Mouse (Mus musculus) forebrain, postnatal 0 days (tissue): Measurements from ENCODE around the gene Mcemp1. TPM values are rescaled to one million over a fixed set of nuclear protein-coding genes. Genes with fewer than 3 reads are reported as not detected.

Source experiments
- ATAC-seq: fragments of 200-750 bp; cut with Nextera tagmentation; 2 replicates; pipeline ENCODE4 v1.8.0; 2017; ENCODE audit warnings: mild to moderate bottlenecking, moderate library complexity
- DNase-seq: peaks from one replicate; pipeline ENCODE4 v3.0.0-alpha.2; 2015
- H3K27ac ChIP-seq: fragments of 300-500 bp; sonication (generic); 2 replicates; pipeline ENCODE4 v1.5.1; 2014; ENCODE audit warnings: low read depth, mild to moderate bottlenecking, antibody characterized with exemption, low read length, moderate library complexity, mixed read lengths
- H3K27me3 ChIP-seq: fragments of 300-500 bp; sonication (generic); 2 replicates; pipeline ENCODE4 v1.6.1; 2014; ENCODE audit warnings: mild to moderate bottlenecking, low read length, mixed read lengths; ENCODE audit not compliant: insufficient read depth
- H3K36me3 ChIP-seq: fragments of 300-500 bp; sonication (generic); 2 replicates; pipeline ENCODE4 v1.6.1; 2014; ENCODE audit warnings: mild to moderate bottlenecking, moderate library complexity; ENCODE audit not compliant: insufficient read depth
- H3K4me1 ChIP-seq: fragments of 300-500 bp; sonication (generic); 2 replicates; pipeline ENCODE4 v1.6.1; 2014; ENCODE audit warnings: antibody characterized with exemption; ENCODE audit not compliant: insufficient read depth
- H3K4me2 ChIP-seq: fragments of 300-500 bp; sonication (generic); 2 replicates; pipeline ENCODE4 v1.6.1; 2014; ENCODE audit warnings: low read depth, mild to moderate bottlenecking, moderate library complexity
- H3K4me3 ChIP-seq: fragments of 300-500 bp; sonication (generic); 2 replicates; pipeline ENCODE4 v1.5.1; 2014; ENCODE audit warnings: low read depth, low read length, mixed read lengths
- H3K9ac ChIP-seq: fragments of 300-500 bp; sonication (generic); 2 replicates; pipeline ENCODE4 v1.6.1; 2014; ENCODE audit warnings: mild to moderate bottlenecking
- H3K9me3 ChIP-seq: fragments of 300-500 bp; sonication (generic); 2 replicates; pipeline ENCODE4 v1.6.1; 2016; ENCODE audit warnings: low read length
- CTCF ChIP-seq: sonication (generic); IDR thresholded peaks from 2 replicates; pipeline ENCODE4 v1.5.1; 2016; ENCODE audit warnings: antibody characterized with exemption, control low read depth, low read depth
- WGBS: fragments of 180-500 bp; shearing (Covaris S2); extraction: QIAGEN DNeasy Blood & Tissue Kit; methylation state at CpG from one replicate; pipeline ENCODE4 v1.1.7; 2014; 5-methylcytosine and 5-hydroxymethylcytosine counted together
- polyA plus RNA-seq: library from polyadenylated mRNA; unstranded; fragments of >200 nt; fragmentation: Nextera tagmentation; extraction: Ambion mirVana; gene quantifications from 2 replicates; pipeline ENCODE4 v1.2.1, GENCODE M21; 2015
- total RNA-seq: library from RNA; depleted of rRNA; stranded (reverse); fragments of >200 nt; gene quantifications from 2 replicates; pipeline ENCODE4 v1.2.3, GENCODE M21; 2014; rRNA removed

Gene Mcemp1
- total RNA-seq: 0.19 TPM in 1 of 2 replicates, not detected in the other
- 0.30 and 0.40 TPM in 2 replicates for polyA plus RNA-seq

DNA sequence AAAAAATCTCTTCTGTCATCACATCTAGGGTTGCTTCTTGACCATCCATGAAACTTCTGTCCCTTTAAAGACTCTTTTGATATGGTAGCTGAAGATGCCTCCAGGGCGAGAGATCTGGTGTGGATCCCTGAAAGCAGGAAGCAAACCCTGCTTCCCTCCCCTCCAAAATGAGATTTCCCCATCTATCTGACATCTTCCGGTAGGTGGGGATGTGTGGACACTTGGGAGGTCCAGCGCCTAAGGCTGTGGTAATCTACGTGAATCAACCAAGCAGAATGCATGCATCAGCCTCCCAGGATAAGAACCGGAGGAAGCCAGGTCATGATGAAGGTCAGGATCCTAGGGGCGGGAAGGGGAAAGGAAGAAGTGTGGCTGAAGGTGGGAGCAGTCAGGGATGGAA is at the start of gene Mcemp1:
Gene Mcemp1 (plus strand): TSS at position 248 of the 400 bp plus-strand sequence.
- no peak within 1 kb of the TSS for H3K27ac ChIP-seq
- DNase-seq: no peak
- no peaks in the 10 kb centered on the region for H3K36me3 ChIP-seq
- no peak within 1 kb of the TSS for H3K4me2 ChIP-seq
- TF ChIP-seq CTCF: no peak
- H3K4me3 ChIP-seq: no peak within 1 kb of the TSS
- no peak for ATAC-seq
- no peaks in the 10 kb centered on the region for H3K27me3 ChIP-seq
- 79% methylated on average over 6 of the region's 6 CpGs for WGBS
- H3K9me3 ChIP-seq: no peaks in the 10 kb centered on the region
- H3K4me1 ChIP-seq: no peaks in the 10 kb centered on the region
- H3K9ac ChIP-seq: no peak within 1 kb of the TSS

GRCm38 (mm10) chr8:3621199-3621970 is 44.2 kb upstream of the Mcemp1 start, which contains the start of the genes Xab2 and Pet100:
TSS of gene Xab2 (minus strand) at chr8:3621316.
TSS of gene Pet100 (plus strand) at chr8:3621548.
- WGBS: under 1% methylated on average over 37 of the region's 37 CpGs
- Histone ChIP-seq H3K9ac (peak within 1 kb of the TSS; percentile 70), H3K27ac (no peak within 1 kb of the TSS), H3K36me3 (peaks cover 15% of the 10 kb centered on the region), H3K4me1 (peaks cover 13% of the 10 kb centered on the region), H3K9me3 (no peaks in the 10 kb centered on the region), H3K4me3 (peak within 1 kb of the TSS; percentile 99), H3K4me2 (peak within 1 kb of the TSS; percentile 86), H3K27me3 (no peaks in the 10 kb centered on the region)
- peak; percentile 98 for ATAC-seq
- DNase-seq: peak; percentile 100
- no peak for TF ChIP-seq CTCF

DNA sequence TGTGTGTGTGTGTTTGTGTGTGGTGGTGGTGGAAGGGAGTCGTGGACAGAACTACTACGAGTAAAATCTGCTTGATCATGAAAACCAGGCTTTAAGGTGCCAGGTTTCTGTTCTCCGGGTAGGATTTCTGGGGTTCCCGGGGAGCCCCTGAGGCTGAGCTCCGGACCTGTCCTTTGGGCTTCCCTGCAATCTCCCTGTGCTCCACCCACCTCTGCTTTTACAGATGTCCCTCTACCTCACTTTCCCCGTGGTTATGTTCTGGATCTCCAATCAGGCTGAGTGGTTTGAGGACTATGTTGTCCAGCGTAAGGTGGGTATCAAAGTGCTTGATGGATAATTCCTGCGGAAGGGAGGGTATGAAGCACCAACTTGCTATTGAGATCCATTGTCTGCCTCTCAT is 43.4 kb upstream of the Mcemp1 start:
- no peak overlapping the region for H3K27ac ChIP-seq
- WGBS: 70% methylated on average over 8 of the region's 8 CpGs

GRCm38 (mm10) chr8:3625445-3625844 is 40.1 kb upstream of the Mcemp1 start, which contains the start of gene Pcp2:
TSS of gene Pcp2 (minus strand) at chr8:3625545.
- Histone ChIP-seq H3K9ac (no peak within 1 kb of the TSS), H3K4me3 (no peak within 1 kb of the TSS), H3K9me3 (no peaks in the 10 kb centered on the region), H3K36me3 (no peaks in the 10 kb centered on the region), H3K4me2 (no peak within 1 kb of the TSS), H3K27ac (no peak within 1 kb of the TSS), H3K27me3 (no peaks in the 10 kb centered on the region), H3K4me1 (peaks cover 8% of the 10 kb centered on the region)
- ATAC-seq: no peak
- WGBS: 75% methylated on average over 1 of the region's 1 CpGs
- no peak for TF ChIP-seq CTCF
- no peak for DNase-seq

More for the DNA sequence above, 43.4 kb upstream of the Mcemp1 start:
- Histone ChIP-seq H3K4me3 (peak overlapping the region; percentile 99), H3K4me1 (peaks cover 13% of the 10 kb centered on the region), H3K9me3 (no peaks in the 10 kb centered on the region), H3K27me3 (no peaks in the 10 kb centered on the region), H3K4me2 (peak overlapping the region; percentile 68), H3K36me3 (peaks cover 9% of the 10 kb centered on the region), H3K9ac (no peak overlapping the region)
- DNase-seq (no peak), ATAC-seq (no peak)
- TF ChIP-seq CTCF: no peak

DNA sequence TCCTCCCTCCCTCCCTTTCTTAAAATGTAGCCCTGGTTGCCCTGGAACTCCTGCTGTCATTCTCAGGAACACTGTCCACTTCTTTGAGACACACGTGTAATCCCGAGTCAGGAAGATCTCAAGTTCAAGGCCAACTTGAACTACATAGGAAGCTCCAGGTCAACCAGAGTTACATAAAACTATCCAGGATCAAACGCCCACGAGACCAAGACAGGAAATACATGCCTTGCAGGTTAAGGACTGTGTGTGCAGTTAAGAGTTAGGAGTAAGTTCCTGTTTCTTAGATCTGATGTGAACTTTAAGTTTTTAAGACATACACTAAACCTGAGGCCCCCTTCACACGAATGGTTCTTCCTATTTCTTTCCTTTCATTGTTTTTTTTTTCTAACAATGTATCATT is 38.6 kb upstream of the Mcemp1 start:
- 63% methylated on average over 5 of the region's 5 CpGs for WGBS
- DNase-seq (no peak), ATAC-seq (no peak)
- no peaks in the 10 kb centered on the region for H3K36me3 ChIP-seq
- TF ChIP-seq CTCF: no peak
- H3K9ac ChIP-seq: no peak overlapping the region
- H3K9me3 ChIP-seq: no peaks in the 10 kb centered on the region
- H3K27ac ChIP-seq: no peak overlapping the region
- H3K4me3 ChIP-seq: no peak overlapping the region
- no peak overlapping the region for H3K4me2 ChIP-seq
- no peaks in the 10 kb centered on the region for H3K27me3 ChIP-seq
- H3K4me1 ChIP-seq: peaks cover 10% of the 10 kb centered on the region; the same call in 1 of the 2 replicates

DNA sequence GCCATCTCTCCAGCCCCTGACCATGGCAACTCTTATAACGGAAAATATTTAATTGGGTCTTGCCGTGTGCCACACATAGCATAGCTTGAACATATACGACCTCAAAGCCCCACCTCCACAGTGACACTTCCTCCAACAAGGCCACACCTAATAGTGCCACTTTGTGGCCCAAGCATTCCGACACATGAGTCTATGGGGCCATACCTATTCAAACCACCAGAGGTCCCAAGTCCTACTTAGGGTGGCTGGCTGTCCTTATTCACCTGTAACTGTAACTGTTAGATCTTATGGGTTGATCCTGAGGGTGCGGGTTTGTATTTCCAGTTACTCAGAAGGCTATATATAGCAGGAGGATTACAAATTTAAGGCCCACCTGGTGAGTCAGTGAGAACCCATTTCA is 37.5 kb upstream of the Mcemp1 start:
- peak; percentile 34; the same call in 1 of the 2 replicates for ATAC-seq

More for the DNA sequence above, 37.5 kb upstream of the Mcemp1 start:
- H3K36me3 ChIP-seq: no peaks in the 10 kb centered on the region
- 30% methylated on average over 5 of the region's 5 CpGs for WGBS
- H3K27ac ChIP-seq: no peak overlapping the region
- H3K27me3 ChIP-seq: no peaks in the 10 kb centered on the region
- DNase-seq: peak; percentile 36
- H3K4me3 ChIP-seq: no peak overlapping the region
- no peak overlapping the region for H3K4me2 ChIP-seq
- no peaks in the 10 kb centered on the region for H3K9me3 ChIP-seq
- peaks cover 7% of the 10 kb centered on the region; the same call in 1 of the 2 replicates for H3K4me1 ChIP-seq
- peak; percentile 66 for TF ChIP-seq CTCF
- no peak overlapping the region for H3K9ac ChIP-seq
